Mouse (Mus musculus): ENCODE measurements around the gene Otulin. TPM values are rescaled to one million over a fixed set of nuclear protein-coding genes. Genes with fewer than 3 reads are reported as not detected.

Otulin gene
- polyA plus RNA-seq, 1 experiment = 36.9 TPM

DNA sequence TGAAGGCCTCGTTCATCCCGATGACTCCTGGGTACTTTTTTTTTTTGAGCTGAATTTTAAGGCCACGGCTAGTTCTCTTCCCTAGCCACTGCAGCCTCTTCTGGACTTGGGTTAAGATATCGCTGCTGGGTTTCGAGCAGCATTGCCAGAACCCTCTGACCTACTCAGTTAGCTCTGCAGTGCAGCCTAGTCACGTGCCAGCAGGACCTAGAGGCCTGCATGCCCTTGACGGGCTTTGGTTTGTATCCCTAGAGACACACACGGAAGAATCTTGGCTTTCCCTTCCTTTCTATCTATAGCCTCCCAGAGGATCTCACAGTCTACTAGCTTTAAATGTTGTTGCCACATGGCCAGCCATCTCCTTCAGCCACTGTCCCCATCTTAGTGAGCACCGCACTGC, 90.7 kb downstream of the Otulin start:
- H3K27me3 ChIP-seq (ENCODE audit: control insufficient read depth, insufficient read depth, insufficient read length) = no peaks in the 10 kb centered on the region
- H3K4me2 ChIP-seq (ENCODE audit: low read depth) = no peak overlapping the region
- no peak overlapping the region for H3ac ChIP-seq (ENCODE audit: control insufficient read depth, insufficient read length)
- H3K36me3 ChIP-seq (ENCODE audit: control insufficient read depth, insufficient read depth) = peaks cover 7% of the 10 kb centered on the region
- TF ChIP-seq USF1 (IDR thresholded peaks at IDR 0.05; ENCODE audit: low read depth) = no peak
- TF ChIP-seq MAX (IDR thresholded peaks at IDR 0.05; ENCODE audit: low read depth) = no peak
- no peak for TF ChIP-seq MYOD1 (IDR thresholded peaks at IDR 0.05; ENCODE audit: control insufficient read depth in 1 of 3, insufficient read length in 2 of 3, low read depth in 2 of 3)
- no peak for TF ChIP-seq REST (IDR thresholded peaks at IDR 0.05; ENCODE audit: insufficient read depth, insufficient read length)
- TF ChIP-seq SRF (IDR thresholded peaks at IDR 0.05; ENCODE audit: control insufficient read depth, insufficient read length, low read depth) = no peak
- TF ChIP-seq TCF12 (IDR thresholded peaks at IDR 0.05; ENCODE audit: insufficient read depth, poor library complexity, severe bottlenecking) = no peak
- no peak for TF ChIP-seq CEBPB (IDR thresholded peaks at IDR 0.05; ENCODE audit: insufficient read depth, poor library complexity, severe bottlenecking)
- no peak for TF ChIP-seq MYOG (IDR thresholded peaks at IDR 0.05; ENCODE audit: control insufficient read depth in 1 of 3, insufficient read depth in 1 of 3, insufficient read length in 2 of 3, low read depth in 2 of 3)
- no peak for TF ChIP-seq TCF3 (IDR thresholded peaks at IDR 0.05; ENCODE audit: insufficient read length, low read depth)
- TF ChIP-seq POLR2A (IDR thresholded peaks at IDR 0.05; ENCODE audit: insufficient read length, low read depth) = no peak
- TF ChIP-seq POLR2AphosphoS2 (IDR thresholded peaks at IDR 0.05; ENCODE audit: insufficient read length, low read depth) = no peak
- no peak for TF ChIP-seq E2F4 (IDR thresholded peaks at IDR 0.05; ENCODE audit: insufficient read depth)
- H3K4me3 ChIP-seq = no peak overlapping the region
- peaks cover 74% of the 10 kb centered on the region for H3K79me2 ChIP-seq (ENCODE audit: control insufficient read depth, insufficient read depth)

DNA sequence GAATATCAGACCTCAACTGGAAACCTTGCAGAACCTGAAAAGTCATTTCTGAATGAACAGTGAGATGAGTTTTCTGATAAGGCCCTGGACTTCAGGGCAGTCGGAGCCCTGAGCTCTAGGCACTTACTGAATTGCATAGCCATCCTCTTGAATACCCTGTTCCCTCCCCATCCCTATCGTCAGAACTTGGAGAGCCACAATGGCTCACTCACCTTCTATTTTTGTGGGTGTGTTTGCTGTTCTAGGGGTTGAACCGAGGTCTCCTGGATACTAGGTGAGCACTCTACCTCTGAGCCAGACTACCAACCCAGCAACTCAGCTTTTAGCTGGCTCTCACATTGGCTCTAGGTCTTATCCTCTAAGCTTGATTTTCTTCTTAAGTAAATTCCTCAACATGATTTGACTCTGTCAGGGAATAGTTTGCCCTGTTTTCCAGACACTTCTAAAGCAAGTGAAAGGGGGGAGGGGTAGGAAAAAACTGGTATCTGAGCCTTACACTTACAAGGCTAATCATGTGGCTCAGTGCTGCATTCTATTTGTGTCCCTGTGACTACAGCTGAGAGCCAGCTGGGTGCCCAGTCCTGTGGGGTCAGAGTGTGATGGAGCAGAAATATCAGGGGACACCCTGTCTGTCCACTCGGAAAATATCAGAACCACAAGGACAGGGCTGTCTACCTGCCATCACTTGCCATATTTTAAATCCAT, 92.8 kb downstream of the Otulin start:
- no peaks in the 10 kb centered on the region for H3K36me3 ChIP-seq (ENCODE audit: control insufficient read depth, insufficient read depth)
- no peak for TF ChIP-seq REST (IDR thresholded peaks at IDR 0.05; ENCODE audit: insufficient read depth, insufficient read length)
- peak; percentile 47 for TF ChIP-seq USF1 (IDR thresholded peaks at IDR 0.05; ENCODE audit: low read depth)
- no peak for TF ChIP-seq POLR2A (IDR thresholded peaks at IDR 0.05; ENCODE audit: insufficient read length, low read depth)
- no peak for TF ChIP-seq E2F4 (IDR thresholded peaks at IDR 0.05; ENCODE audit: insufficient read depth)
- TF ChIP-seq MYOG (IDR thresholded peaks at IDR 0.05; ENCODE audit: control insufficient read depth in 1 of 3, insufficient read depth in 1 of 3, insufficient read length in 2 of 3, low read depth in 2 of 3) = peak in 2 of 3 experiments; percentile 84 to 87
- peak; percentile 15 for TF ChIP-seq TCF3 (IDR thresholded peaks at IDR 0.05; ENCODE audit: insufficient read length, low read depth)
- peak; percentile 28 for TF ChIP-seq TCF12 (IDR thresholded peaks at IDR 0.05; ENCODE audit: insufficient read depth, poor library complexity, severe bottlenecking)
- TF ChIP-seq MYOD1 (IDR thresholded peaks at IDR 0.05; ENCODE audit: control insufficient read depth in 1 of 3, insufficient read length in 2 of 3, low read depth in 2 of 3) = peak; percentile 57 to 89 (median 63)
- H3K27me3 ChIP-seq (ENCODE audit: control insufficient read depth, insufficient read depth, insufficient read length) = no peaks in the 10 kb centered on the region
- H3K79me2 ChIP-seq (ENCODE audit: control insufficient read depth, insufficient read depth) = peaks cover 76% of the 10 kb centered on the region
- H3ac ChIP-seq (ENCODE audit: control insufficient read depth, insufficient read length) = no peak overlapping the region
- H3K4me3 ChIP-seq = no peak overlapping the region
- peak overlapping the region; percentile 65 for H3K4me2 ChIP-seq (ENCODE audit: low read depth)

DNA sequence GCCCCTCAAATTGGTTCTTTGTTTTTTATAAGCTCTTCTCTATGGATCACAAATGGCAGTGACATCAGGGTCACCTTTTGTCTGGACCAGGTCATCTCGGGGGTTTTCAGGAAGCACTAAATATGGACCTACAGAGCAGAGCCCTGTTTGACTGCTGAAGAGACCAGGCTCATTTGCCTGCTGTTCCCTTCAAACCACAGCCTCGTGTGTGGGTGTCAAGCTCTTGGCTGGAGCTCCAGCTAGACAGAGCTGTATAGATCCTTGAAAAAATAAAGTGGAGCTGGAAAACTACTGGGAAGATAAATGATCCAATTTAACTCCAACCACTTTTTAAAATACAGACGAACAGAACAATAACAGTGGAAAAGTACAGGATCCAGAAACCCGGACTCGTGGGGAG, 93.7 kb downstream of the Otulin start:
- Histone ChIP-seq H3K27me3 (ENCODE audit: control insufficient read depth, insufficient read depth, insufficient read length) (no peaks in the 10 kb centered on the region), H3ac (ENCODE audit: control insufficient read depth, insufficient read length) (no peak overlapping the region), H3K4me2 (ENCODE audit: low read depth) (peak overlapping the region; percentile 65), H3K4me3 (no peak overlapping the region), H3K36me3 (ENCODE audit: control insufficient read depth, insufficient read depth) (no peaks in the 10 kb centered on the region), H3K79me2 (ENCODE audit: control insufficient read depth, insufficient read depth) (peaks cover 83% of the 10 kb centered on the region)
- TF ChIP-seq REST (IDR thresholded peaks at IDR 0.05; ENCODE audit: insufficient read depth, insufficient read length) = no peak
- TF ChIP-seq MYOD1 (IDR thresholded peaks at IDR 0.05; ENCODE audit: control insufficient read depth in 1 of 3, insufficient read length in 2 of 3, low read depth in 2 of 3) = peak in 1 of 3 experiments; percentile 16
- TF ChIP-seq MAX (IDR thresholded peaks at IDR 0.05; ENCODE audit: low read depth) = no peak
- no peak for TF ChIP-seq TCF12 (IDR thresholded peaks at IDR 0.05; ENCODE audit: insufficient read depth, poor library complexity, severe bottlenecking)
- no peak for TF ChIP-seq POLR2A (IDR thresholded peaks at IDR 0.05; ENCODE audit: insufficient read length, low read depth)
- TF ChIP-seq USF1 (IDR thresholded peaks at IDR 0.05; ENCODE audit: low read depth) = no peak
- TF ChIP-seq CEBPB (IDR thresholded peaks at IDR 0.05; ENCODE audit: insufficient read depth, poor library complexity, severe bottlenecking) = no peak
- TF ChIP-seq E2F4 (IDR thresholded peaks at IDR 0.05; ENCODE audit: insufficient read depth) = no peak
- no peak for TF ChIP-seq POLR2AphosphoS2 (IDR thresholded peaks at IDR 0.05; ENCODE audit: insufficient read length, low read depth)
- peak; percentile 88 for TF ChIP-seq SRF (IDR thresholded peaks at IDR 0.05; ENCODE audit: control insufficient read depth, insufficient read length, low read depth)
- no peak for TF ChIP-seq TCF3 (IDR thresholded peaks at IDR 0.05; ENCODE audit: insufficient read length, low read depth)
- TF ChIP-seq MYOG (IDR thresholded peaks at IDR 0.05; ENCODE audit: control insufficient read depth in 1 of 3, insufficient read depth in 1 of 3, insufficient read length in 2 of 3, low read depth in 2 of 3) = no peak

DNA sequence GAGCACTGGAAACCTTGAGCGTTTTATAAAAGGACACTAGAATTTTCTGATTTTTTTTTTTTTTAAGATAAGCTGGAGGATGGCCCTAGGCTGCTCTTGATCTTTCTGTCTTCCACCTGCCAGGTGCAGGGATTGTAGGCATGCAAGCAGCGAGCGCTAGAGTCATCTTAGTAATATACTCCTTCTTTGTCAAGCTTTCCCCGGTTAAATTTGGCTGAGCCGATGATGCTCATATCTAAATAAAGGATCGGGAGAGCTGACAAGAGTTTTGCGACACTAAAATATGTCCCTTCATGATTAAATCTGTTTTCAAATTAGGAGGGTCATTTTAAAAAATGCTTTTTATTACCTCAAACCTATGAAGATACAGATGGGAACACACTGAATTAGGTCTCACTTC, 94.3 kb downstream of the Otulin start:
- H3K27me3 ChIP-seq (ENCODE audit: control insufficient read depth, insufficient read depth, insufficient read length) = no peaks in the 10 kb centered on the region

More for the DNA sequence above, 94.3 kb downstream of the Otulin start:
- H3K4me3 ChIP-seq = no peak overlapping the region
- peaks cover 84% of the 10 kb centered on the region for H3K79me2 ChIP-seq (ENCODE audit: control insufficient read depth, insufficient read depth)
- H3ac ChIP-seq (ENCODE audit: control insufficient read depth, insufficient read length) = no peak overlapping the region
- H3K4me2 ChIP-seq (ENCODE audit: low read depth) = peak overlapping the region; percentile 65
- no peak for TF ChIP-seq SRF (IDR thresholded peaks at IDR 0.05; ENCODE audit: control insufficient read depth, insufficient read length, low read depth)
- TF ChIP-seq MAX (IDR thresholded peaks at IDR 0.05; ENCODE audit: low read depth) = no peak
- TF ChIP-seq CEBPB (IDR thresholded peaks at IDR 0.05; ENCODE audit: insufficient read depth, poor library complexity, severe bottlenecking) = no peak
- no peak for TF ChIP-seq REST (IDR thresholded peaks at IDR 0.05; ENCODE audit: insufficient read depth, insufficient read length)
- no peak for TF ChIP-seq USF1 (IDR thresholded peaks at IDR 0.05; ENCODE audit: low read depth)
- TF ChIP-seq TCF3 (IDR thresholded peaks at IDR 0.05; ENCODE audit: insufficient read length, low read depth) = no peak
- no peak for TF ChIP-seq MYOG (IDR thresholded peaks at IDR 0.05; ENCODE audit: control insufficient read depth in 1 of 3, insufficient read depth in 1 of 3, insufficient read length in 2 of 3, low read depth in 2 of 3)
- H3K36me3 ChIP-seq (ENCODE audit: control insufficient read depth, insufficient read depth) = no peaks in the 10 kb centered on the region

Data from myocyte (in vitro differentiated cells).